Mouse (Mus musculus) G1E (cell line): ENCODE data around the gene Hoxa9. TPM values are rescaled to one million over a fixed set of nuclear protein-coding genes. Genes with fewer than 3 reads are reported as not detected.

ENCODE experiments used
- ATAC-seq: 2 replicates; pipeline ENCODE4 v1.8.0; 2016; ENCODE audit warnings: mild to moderate bottlenecking; ENCODE audit not compliant: insufficient number of reproducible peaks, poor library complexity, low FRiP score, severe bottlenecking; ENCODE audit errors: extremely low read depth
- DNase-seq: peaks from one replicate; pipeline ENCODE4 v3.0.0; 2012; ENCODE audit warnings: low spot score
- H3K27me3 ChIP-seq: 2 replicates; pipeline ENCODE4 v1.6.1; 2012; ENCODE audit warnings: mild to moderate bottlenecking, low read length, inconsistent platforms; ENCODE audit not compliant: insufficient read depth
- H3K36me3 ChIP-seq: replicated peaks from 2 replicates; pipeline ENCODE3; 2012; ENCODE audit warnings: mild to moderate bottlenecking, inconsistent platforms
- H3K4me1 ChIP-seq: 2 replicates; pipeline ENCODE4 v1.6.1; 2012; ENCODE audit warnings: low read depth, low read length, inconsistent platforms, mixed read lengths; ENCODE audit not compliant: insufficient read depth
- H3K4me3 ChIP-seq: 2 replicates; pipeline ENCODE4 v1.5.1; 2012; ENCODE audit warnings: low read depth, mild to moderate bottlenecking, inconsistent platforms, low read length, moderate library complexity, mixed read lengths
- H3K9me3 ChIP-seq: replicated peaks from 2 replicates; pipeline ENCODE4 v1.6.1; 2012; ENCODE audit warnings: inconsistent platforms
- CTCF ChIP-seq: IDR thresholded peaks from 2 replicates; pipeline ENCODE4 v1.5.1; 2012; ENCODE audit warnings: low read depth, low read length, inconsistent platforms, mixed read lengths
- GATA1 ChIP-seq: IDR thresholded peaks from 2 replicates; pipeline ENCODE4 v1.6.1; 2012; ENCODE audit warnings: borderline replicate concordance, low read length, inconsistent platforms, mixed read lengths
- GATA2 ChIP-seq: IDR thresholded peaks from 2 replicates; pipeline ENCODE4 v1.6.1; 2012; ENCODE audit warnings: low read depth, low read length, inconsistent platforms, borderline replicate concordance
- POLR2AphosphoS5 ChIP-seq: IDR thresholded peaks from 2 replicates; pipeline ENCODE4 v1.6.1; 2012; ENCODE audit warnings: low read depth, low read length, inconsistent platforms; ENCODE audit not compliant: insufficient replicate concordance
- TAL1 ChIP-seq: conservative IDR thresholded peaks from 2 replicates; pipeline ENCODE4 v1.6.1; 2012; ENCODE audit warnings: low read depth, low read length, inconsistent platforms, mixed read lengths
- polyA plus RNA-seq: library from polyadenylated mRNA; stranded (reverse); fragments of >175 nt; gene quantifications from 2 replicates; pipeline ENCODE4 v1.2.3, GENCODE M21; 2012
- total RNA-seq, 2 experiments: library from RNA; stranded (forward) in 1 of 2; stranded (reverse) in 1 of 2; fragments of 200-1000 nt in 1 of 2; fragments of >200 nt in 1 of 2; fragmentation: Nextera tagmentation in 1 of 2; gene quantifications; 2 replicates each; pipeline ENCODE4 v1.2.3; 2014 to 2017

The Hoxa9 gene
- total and polyA plus RNA-seq, 3 experiments = 0.05 TPM; not detected in 2

- H3K27me3 ChIP-seq = no peaks in the 10 kb centered on the region
Observed at GRCm38 (mm10) chr6:52197271-52197670, 33.6 kb downstream of the Hoxa9 start.

GRCm38 (mm10) chr6:52196811-52197210 lies 34.1 kb downstream of the Hoxa9 start:
- ATAC-seq (no peak), DNase-seq (no peak)
- H3K36me3 ChIP-seq = no peaks in the 10 kb centered on the region
- no peak for TF ChIP-seq TAL1
- TF ChIP-seq GATA2 = no peak
- no peak for TF ChIP-seq CTCF
- TF ChIP-seq GATA1 = no peak
- no peak for TF ChIP-seq POLR2AphosphoS5
- peaks cover 5% of the 10 kb centered on the region for H3K9me3 ChIP-seq
- H3K27me3 ChIP-seq = no peaks in the 10 kb centered on the region
- no peak overlapping the region for H3K4me3 ChIP-seq
- no peaks in the 10 kb centered on the region for H3K4me1 ChIP-seq

More at GRCm38 (mm10) chr6:52197271-52197670, 33.6 kb downstream of the Hoxa9 start:
- no peak overlapping the region for H3K4me3 ChIP-seq
- TF ChIP-seq CTCF (no peak), GATA2 (no peak), GATA1 (no peak), TAL1 (no peak), POLR2AphosphoS5 (no peak)
- 0 out of 2 replicates have a peak, but pooled peaks cover under 1% of the 10 kb centered on the region for H3K9me3 ChIP-seq
- no peaks in the 10 kb centered on the region for H3K36me3 ChIP-seq
- ATAC-seq (no peak), DNase-seq (no peak)
- no peaks in the 10 kb centered on the region for H3K4me1 ChIP-seq

GRCm38 (mm10) chr6:52194690-52195089 lies 36.2 kb downstream of the Hoxa9 start:
- ATAC-seq = no peak
- Histone ChIP-seq H3K27me3 (no peaks in the 10 kb centered on the region), H3K36me3 (no peaks in the 10 kb centered on the region), H3K4me3 (no peak overlapping the region), H3K9me3 (peaks cover 10% of the 10 kb centered on the region), H3K4me1 (no peaks in the 10 kb centered on the region)
- TF ChIP-seq TAL1 (no peak), CTCF (no peak), GATA2 (no peak), POLR2AphosphoS5 (no peak), GATA1 (no peak)
- DNase-seq = no peak

- no peak overlapping the region for H3K4me3 ChIP-seq
- no peak for TF ChIP-seq GATA2
- TF ChIP-seq CTCF = no peak
- no peak for TF ChIP-seq POLR2AphosphoS5
- no peak for TF ChIP-seq GATA1
- TF ChIP-seq TAL1 = no peak
- H3K4me1 ChIP-seq = no peaks in the 10 kb centered on the region
- H3K27me3 ChIP-seq = no peaks in the 10 kb centered on the region
- peaks cover 10% of the 10 kb centered on the region for H3K9me3 ChIP-seq
- ATAC-seq = no peak
- no peaks in the 10 kb centered on the region for H3K36me3 ChIP-seq
- no peak for DNase-seq
Observed at GRCm38 (mm10) chr6:52191860-52192550, 38.9 kb downstream of the Hoxa9 start.

GRCm38 (mm10) chr6:52190906-52191810 lies 39.7 kb downstream of the Hoxa9 start, which contains the start of gene Hoxa4:
TSS of gene Hoxa4 (minus strand) at chr6:52191753.
- Histone ChIP-seq H3K4me3 (no peak within 1 kb of the TSS), H3K4me1 (no peaks in the 10 kb centered on the region), H3K27me3 (no peaks in the 10 kb centered on the region), H3K36me3 (no peaks in the 10 kb centered on the region), H3K9me3 (peaks cover 10% of the 10 kb centered on the region)
- TF ChIP-seq POLR2AphosphoS5 (no peak), GATA2 (no peak), TAL1 (no peak), GATA1 (no peak), CTCF (no peak)
- ATAC-seq (no peak), DNase-seq (no peak)

- no peaks in the 10 kb centered on the region for H3K36me3 ChIP-seq
- TF ChIP-seq GATA2 = no peak
- no peak for TF ChIP-seq POLR2AphosphoS5
- TF ChIP-seq TAL1 = no peak
- no peak for TF ChIP-seq GATA1
- TF ChIP-seq CTCF = no peak
- no peaks in the 10 kb centered on the region for H3K27me3 ChIP-seq
- ATAC-seq (no peak), DNase-seq (no peak)
- no peaks in the 10 kb centered on the region for H3K4me1 ChIP-seq
- no peak overlapping the region for H3K4me3 ChIP-seq
- peaks cover 10% of the 10 kb centered on the region for H3K9me3 ChIP-seq
Observed at GRCm38 (mm10) chr6:52190410-52190809, 40.5 kb downstream of the Hoxa9 start.
